Mouse (Mus musculus) heart, postnatal 25 days (tissue): ENCODE results near the gene Trim43b. TPM values are rescaled to one million over a fixed set of nuclear protein-coding genes. Genes with fewer than 3 reads are reported as not detected.
"Not testable (repeated sequence)": the region's sequence is repeated elsewhere in the genome, so short reads cannot be mapped to it uniquely, and the experiment has no call there.

Source experiments
- DNase-seq: peaks from one replicate; pipeline ENCODE4 v3.0.0; 2022; ENCODE audit warnings: low spot score
- intact Hi-C: fragments of 180-260 bp; cut with DNase I; formaldehyde crosslinking; loops from one replicate; pipeline ENCODE4 v1.15.1; 2025
- total RNA-seq, 2 experiments: library from RNA; stranded (reverse); gene quantifications; 2 replicates each; pipeline ENCODE4 v1.2.3; 2021

Trim43b gene
- not detected for total RNA-seq

- intact Hi-C loops = not testable (repeated sequence)
Observed at GRCm38 (mm10) chr9:89092735-89093134, at the start of gene Trim43b. Trim43b (minus strand) TSS chr9:89092835.

GRCm38 (mm10) chr9:89104576-89104975 is 11.9 kb upstream of the Trim43b start:
- intact Hi-C loops, DNase-seq: not testable (repeated sequence)

More at GRCm38 (mm10) chr9:89092735-89093134, at the start of gene Trim43b:
- DNase-seq = not testable (repeated sequence)

GRCm38 (mm10) chr9:89086746-89087145 is 5.9 kb downstream of the Trim43b start:
- DNase-seq, intact Hi-C loops: not testable (repeated sequence)

- DNase-seq, intact Hi-C loops: not testable (repeated sequence)
Observed at GRCm38 (mm10) chr9:89079637-89080036, 13.0 kb downstream of the Trim43b start.

- DNase-seq, intact Hi-C loops: not testable (repeated sequence)
Observed at GRCm38 (mm10) chr9:89076508-89076907, 16.1 kb downstream of the Trim43b start.

GRCm38 (mm10) chr9:89067143-89067501 is 25.5 kb downstream of the Trim43b start:
- intact Hi-C loops, DNase-seq: not testable (repeated sequence)

GRCm38 (mm10) chr9:89066378-89067142 is 26.1 kb downstream of the Trim43b start:
- DNase-seq = peak; percentile 43
- intact Hi-C loops = not testable (repeated sequence)

Other genes with a start within 250 kb of the Trim43b start
- gene Bcl2a1a, start 135.9 kb downstream of the Trim43b start, total RNA-seq = not detected
- under 1 TPM in 1 of 2 experiments, not detected in 1; 0.53 TPM for gene Bcl2a1b, start 106.4 kb upstream of the Trim43b start, total RNA-seq
- gene Gm29094, start 106.5 kb upstream of the Trim43b start, total RNA-seq = not detected
- gene Mthfs, start 117.8 kb upstream of the Trim43b start, total RNA-seq = 10 to 100 TPM; 13.2 to 16.1 TPM